Mouse (Mus musculus): ENCODE measurements around the gene Rgcc.

GRCm38 (mm10) chr14:79241656-79242385 is 59.6 kb downstream of the Rgcc start:
- TF ChIP-seq POLR2A (IDR thresholded peaks at IDR 0.05; ENCODE audit: extremely low read depth, insufficient read depth, low read length) = no peak
- no peak for TF ChIP-seq CTCF (IDR thresholded peaks at IDR 0.05; ENCODE audit: extremely low read depth, insufficient read depth, low read length)

Data from cortical plate, adult 2 months (tissue).